Mouse (Mus musculus) mature B cell (primary cell): ENCODE measurements at regions not wholly inside any gene's neighbourhood (a gene's known extent, or its start where the extent isn't known, plus 50 kb on each side); places are given as distances from the start of the nearest gene placed in this dataset.

Experiments
- in situ Hi-C: fragments of 300-500 bp; cut with MboI; formaldehyde crosslinking; loops from 2 replicates; pipeline ENCODE4 v1.14.3; 2019

DNA sequence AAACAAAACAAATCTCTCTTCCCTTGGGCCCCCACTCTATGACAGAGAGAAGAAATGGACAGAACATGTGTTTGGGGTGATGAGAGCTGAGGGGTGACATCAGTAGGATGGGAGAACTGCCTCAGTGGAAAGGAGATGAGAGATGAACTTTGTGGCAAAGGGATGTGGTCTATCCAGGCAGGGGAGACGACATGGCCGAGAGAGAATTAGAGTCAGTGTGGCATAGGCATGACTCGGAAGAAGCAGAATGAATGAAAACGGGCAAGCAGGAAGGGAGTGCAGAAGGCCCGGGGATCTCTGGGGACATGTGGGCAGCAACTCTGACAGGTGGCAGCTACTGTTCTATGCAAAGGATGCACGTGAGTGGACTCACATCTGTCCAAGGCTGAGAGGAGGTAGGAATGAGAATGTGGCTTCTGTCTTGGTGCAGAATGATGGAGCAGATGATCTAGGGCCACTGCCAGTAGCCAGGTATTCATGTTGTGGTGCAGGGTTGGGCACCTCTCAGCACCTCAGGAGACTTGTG, 113.4 kb downstream of the Ets2 start:
- in situ Hi-C loops = no loop called here

DNA sequence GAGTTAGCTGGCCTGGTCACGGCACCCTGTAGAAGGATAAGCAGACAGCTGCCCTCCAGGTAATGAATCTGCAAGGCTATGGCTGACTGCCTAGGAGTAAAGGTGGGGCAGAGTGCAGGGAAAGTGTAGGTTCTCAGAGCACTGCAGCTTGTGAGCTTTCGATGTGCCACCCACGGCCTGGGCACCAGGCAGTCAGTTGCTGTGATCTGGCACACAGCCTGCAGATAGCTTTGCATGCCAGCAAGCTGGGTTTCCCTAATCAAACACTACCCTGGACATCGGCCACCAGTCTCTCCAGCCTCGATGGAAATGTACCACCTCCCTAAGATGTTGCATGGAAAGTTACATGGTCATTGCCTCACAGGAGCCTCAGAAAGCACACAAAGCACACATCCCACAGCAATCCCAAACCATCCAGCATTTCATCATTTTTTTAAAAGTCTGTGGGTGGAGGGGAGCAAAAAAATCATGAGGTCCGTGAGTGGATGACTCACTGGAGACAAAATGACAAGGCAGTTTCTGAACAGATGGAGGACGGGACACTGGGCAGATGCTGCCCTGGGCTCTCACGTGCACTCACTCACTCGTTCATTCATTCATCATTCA, 112.7 kb downstream of the Ets2 start:
- in situ Hi-C loops = no loop called here

DNA sequence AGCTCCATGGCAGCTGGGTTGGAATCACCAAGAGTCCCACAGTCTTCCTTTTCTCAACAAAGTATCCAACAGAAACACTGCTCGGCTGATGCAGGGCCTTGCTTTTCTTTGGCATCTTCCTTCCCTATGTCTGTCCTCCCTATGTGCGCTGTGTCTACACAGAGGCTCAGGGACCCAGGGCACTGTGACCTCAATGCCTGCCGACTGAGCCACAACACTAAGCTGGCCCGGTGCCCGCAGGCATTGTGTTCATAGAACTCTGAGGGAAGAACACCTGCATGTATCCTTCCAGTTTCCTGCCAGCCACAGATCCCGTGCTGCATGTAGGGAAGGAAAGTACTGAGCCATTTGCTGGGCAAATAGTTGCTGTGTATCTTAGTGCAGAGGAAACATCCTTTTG, 109.2 kb downstream of the Ets2 start:
- in situ Hi-C loops = no loop called here

GRCm38 (mm10) chr16:95809127-95809876, 107.4 kb downstream of the Ets2 start:
- in situ Hi-C loops = no loop called here

DNA sequence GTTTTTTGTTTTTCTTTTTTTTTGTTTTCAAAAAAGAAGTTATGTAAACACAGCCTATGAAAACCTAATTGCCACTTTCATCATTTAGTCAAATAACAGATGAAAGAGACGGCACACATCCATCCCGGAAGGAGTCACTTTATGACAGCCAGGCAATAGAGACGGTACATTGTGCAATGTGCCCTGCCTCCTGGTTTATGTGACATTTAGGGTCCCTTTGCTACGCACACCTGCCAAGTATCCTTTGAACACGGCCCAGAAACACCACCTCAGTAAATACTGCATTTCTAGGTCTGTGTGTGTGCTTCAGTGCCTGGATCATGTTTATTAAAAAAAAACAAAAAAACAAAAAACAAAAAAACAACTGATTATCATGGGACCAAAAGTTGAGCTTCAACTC, 104.6 kb downstream of the Ets2 start:
- in situ Hi-C loops = no loop called here

DNA sequence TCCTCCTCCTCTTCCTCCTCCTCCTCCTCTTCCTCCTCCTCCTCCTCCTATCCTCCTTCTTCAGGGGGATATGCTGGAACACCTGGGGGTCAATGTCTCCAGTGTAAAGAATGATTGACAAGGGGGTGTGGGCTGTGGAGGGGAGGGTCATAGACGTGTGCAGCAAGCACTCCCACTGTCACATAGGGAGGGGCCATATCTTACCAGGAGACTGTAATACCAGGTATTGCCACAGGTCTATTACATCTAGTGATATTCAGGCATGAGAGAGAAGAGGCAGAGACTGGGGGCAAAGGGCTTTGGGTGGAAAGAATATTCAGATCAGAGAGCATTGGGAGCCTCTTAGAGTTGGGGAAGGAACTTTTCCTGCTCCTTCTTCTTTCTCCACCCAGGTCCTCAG, 102.3 kb downstream of the Ets2 start:
- in situ Hi-C loops = no loop called here

DNA sequence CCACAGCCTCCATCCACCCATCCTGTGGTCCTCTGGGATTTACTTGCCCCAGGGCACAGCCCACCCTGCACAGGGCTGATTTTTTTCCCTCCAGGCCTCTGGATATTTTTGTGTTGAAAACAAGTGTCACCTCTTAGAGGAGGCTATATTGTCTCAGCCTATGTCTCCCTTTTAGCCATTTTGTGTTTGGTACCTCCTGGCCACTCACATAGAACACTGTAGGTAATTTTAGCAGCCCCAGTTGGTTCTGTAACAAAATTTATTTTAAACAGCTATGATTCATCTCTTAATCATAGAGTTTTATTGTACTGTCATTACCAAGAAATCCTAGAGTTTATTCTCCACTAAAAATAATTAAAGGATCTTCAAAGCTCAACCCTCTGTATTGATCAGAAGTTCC, 100.8 kb downstream of the Ets2 start:
- in situ Hi-C loops = no loop called here

- in situ Hi-C loops = no loop called here
Measured at GRCm38 (mm10) chr16:95802207-95802606, 100.3 kb downstream of the Ets2 start.

GRCm38 (mm10) chr16:95800911-95801442, 99.1 kb downstream of the Ets2 start:
- in situ Hi-C loops = no loop called here

GRCm38 (mm10) chr16:95798582-95798981, 96.7 kb downstream of the Ets2 start:
- in situ Hi-C loops = no loop called here

DNA sequence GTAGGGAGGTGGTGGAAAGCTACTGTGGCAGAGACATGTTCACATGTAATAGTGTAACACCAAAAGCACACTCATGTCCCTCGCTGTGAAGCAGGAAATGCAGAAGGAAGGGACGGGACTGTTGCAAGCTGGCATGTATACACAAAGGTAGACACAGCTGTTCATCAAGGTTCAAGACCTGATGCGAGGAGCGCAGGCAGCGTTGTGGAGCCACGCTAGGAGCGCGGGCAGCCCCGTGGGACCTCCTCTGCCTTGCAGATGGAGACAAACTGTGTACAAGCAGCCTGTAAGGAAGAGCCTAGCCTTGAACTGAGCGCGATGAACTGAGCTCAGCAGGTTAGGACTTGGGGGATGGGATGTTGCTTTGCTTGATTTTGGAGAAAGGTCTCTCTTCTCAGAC, 96.2 kb downstream of the Ets2 start:
- in situ Hi-C loops = no loop called here

- in situ Hi-C loops = no loop called here
Measured at GRCm38 (mm10) chr16:95797141-95797540, 95.3 kb downstream of the Ets2 start.

GRCm38 (mm10) chr16:95794876-95795275, 93.0 kb downstream of the Ets2 start:
- in situ Hi-C loops = no loop called here

DNA sequence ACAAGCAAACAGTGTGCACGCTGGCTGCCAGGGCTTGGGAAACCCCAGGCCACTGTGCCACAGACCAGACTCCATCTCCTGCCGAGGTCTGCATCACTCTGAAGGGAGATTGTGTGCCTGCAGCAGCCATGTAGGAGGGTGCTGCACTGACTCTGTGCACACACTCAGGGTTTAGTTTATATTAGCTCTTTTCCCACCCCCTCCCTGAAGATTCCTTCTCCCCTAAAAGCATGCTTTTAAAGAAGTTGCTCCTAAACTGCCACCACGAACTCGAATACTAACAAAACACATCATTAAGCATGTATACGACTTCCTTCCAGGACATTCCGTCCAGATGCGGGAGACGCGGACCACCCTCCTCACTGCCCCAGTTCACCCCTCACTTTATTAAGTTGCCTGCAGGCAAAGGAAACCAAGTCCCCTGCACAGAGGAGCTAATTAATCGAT, 92.4 kb downstream of the Ets2 start:
- in situ Hi-C loops = no loop called here

GRCm38 (mm10) chr16:95790691-95791090, 88.8 kb downstream of the Ets2 start:
- in situ Hi-C loops = no loop called here

DNA sequence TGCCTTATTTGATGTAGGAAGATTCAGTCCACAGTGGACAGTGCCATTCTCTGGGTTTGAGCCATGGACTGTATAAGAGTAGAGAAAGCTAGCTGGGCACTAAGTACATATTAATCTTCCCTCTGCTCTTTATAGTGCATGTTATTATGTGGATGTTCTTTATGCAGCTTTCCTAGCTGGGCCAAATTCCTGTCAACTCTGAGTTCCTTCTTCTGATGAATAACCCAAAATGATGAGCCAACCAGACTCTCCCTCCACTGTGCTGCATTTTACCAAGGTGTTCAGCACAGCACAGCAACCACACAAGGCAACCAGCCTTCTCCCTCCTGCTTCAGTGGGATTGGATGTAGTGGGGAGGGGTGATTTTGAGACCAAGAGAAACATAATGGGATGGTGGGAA, 87.7 kb downstream of the Ets2 start:
- in situ Hi-C loops = no loop called here

GRCm38 (mm10) chr16:95781681-95782080, 79.8 kb downstream of the Ets2 start:
- in situ Hi-C loops = no loop called here

DNA sequence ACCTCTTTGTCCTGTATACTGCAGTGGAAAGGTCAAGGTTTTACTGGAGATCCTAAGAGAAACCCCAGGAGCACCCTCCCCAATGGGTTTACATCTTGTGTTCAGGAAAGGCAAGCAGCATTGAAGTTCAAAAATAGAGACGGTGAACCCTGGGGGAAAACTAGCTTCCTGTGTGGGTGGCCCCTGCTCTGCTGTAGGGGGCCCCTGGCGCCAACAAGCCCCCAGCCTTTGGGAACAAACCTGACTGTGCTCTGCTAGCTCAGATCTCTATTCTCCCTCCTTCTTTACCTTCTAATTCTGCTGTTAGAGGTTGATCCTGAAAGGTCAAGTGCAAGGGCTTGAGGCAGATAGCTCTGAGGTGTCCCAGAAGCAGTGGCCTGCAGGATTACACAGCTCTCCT, 78.6 kb downstream of the Ets2 start:
- in situ Hi-C loops = no loop called here

GRCm38 (mm10) chr16:95778845-95779722, 77.2 kb downstream of the Ets2 start:
- in situ Hi-C loops = no loop called here

DNA sequence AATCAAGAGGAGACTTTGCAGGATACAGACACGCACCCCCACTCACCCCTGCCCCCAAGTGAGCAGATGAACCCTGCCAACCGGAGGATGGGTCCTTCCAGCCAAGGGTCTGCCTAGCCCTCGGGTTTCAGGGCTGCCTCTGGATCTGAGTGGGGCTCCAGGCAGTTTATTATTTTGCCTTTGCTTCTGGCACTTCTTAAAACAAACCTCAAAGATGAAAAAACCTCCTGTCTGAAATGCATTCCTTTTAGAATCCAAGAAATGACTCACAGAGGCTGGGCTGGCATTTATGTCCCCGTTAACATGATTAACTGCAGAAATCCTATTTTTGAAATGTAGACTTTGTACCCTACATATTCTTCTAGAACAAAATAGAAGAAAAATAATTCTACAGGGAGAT, 76.3 kb downstream of the Ets2 start:
- in situ Hi-C loops = no loop called here

GRCm38 (mm10) chr16:95776610-95777363, 74.9 kb downstream of the Ets2 start:
- in situ Hi-C loops = no loop called here
